Mouse (Mus musculus) layer of hippocampus, postnatal 10 days (tissue): Measurements from ENCODE around the gene Gnaq. TPM values are rescaled to one million over a fixed set of nuclear protein-coding genes. Genes with fewer than 3 reads are reported as not detected.

ENCODE experiments used
- DNase-seq, 2 experiments: peaks; one replicate each; pipeline ENCODE4 v3.0.0; 2021; ENCODE audit warnings: low spot score in 2 of 2
- total RNA-seq, 2 experiments: library from RNA; stranded (reverse); gene quantifications; 2 replicates each; pipeline ENCODE4 v1.2.3; 2021

The Gnaq gene
- total RNA-seq, 2 experiments from 2014 or later = 196 to 220 TPM

- no peak for DNase-seq
Measured at GRCm38 (mm10) chr19:16189066-16189765, 56.6 kb downstream of the Gnaq start.

DNA sequence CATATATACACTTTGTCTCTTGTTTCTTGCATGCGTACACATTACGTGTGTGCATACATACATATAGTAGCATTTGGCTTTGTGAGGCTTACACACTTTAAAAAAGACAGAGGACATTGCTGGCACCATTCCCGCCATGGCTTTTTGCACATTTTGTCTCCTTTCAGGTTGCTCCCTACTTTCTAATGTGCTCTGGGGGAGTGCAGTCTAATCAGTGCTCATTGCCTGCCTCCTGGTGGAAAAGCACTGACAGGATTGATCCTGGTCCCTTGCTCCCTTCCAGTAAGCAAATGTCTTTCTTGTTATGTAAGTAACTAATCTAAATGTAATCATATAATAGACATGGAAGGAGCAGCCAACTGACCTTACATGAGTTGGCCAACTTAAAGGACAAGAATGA is 65.5 kb downstream of the Gnaq start:
- peak in 1 of 2 experiments; percentile 39 for DNase-seq

GRCm38 (mm10) chr19:16201356-16201755 is 68.7 kb downstream of the Gnaq start:
- no peak for DNase-seq

GRCm38 (mm10) chr19:16204776-16205680 is 72.4 kb downstream of the Gnaq start:
- no peak for DNase-seq

GRCm38 (mm10) chr19:16209616-16210015 is 77.0 kb downstream of the Gnaq start:
- no peak for DNase-seq

- DNase-seq = no peak
Measured at GRCm38 (mm10) chr19:16214946-16215345, 82.3 kb downstream of the Gnaq start.

- no peak for DNase-seq
Measured at GRCm38 (mm10) chr19:16215430-16216016, 82.9 kb downstream of the Gnaq start.

DNA sequence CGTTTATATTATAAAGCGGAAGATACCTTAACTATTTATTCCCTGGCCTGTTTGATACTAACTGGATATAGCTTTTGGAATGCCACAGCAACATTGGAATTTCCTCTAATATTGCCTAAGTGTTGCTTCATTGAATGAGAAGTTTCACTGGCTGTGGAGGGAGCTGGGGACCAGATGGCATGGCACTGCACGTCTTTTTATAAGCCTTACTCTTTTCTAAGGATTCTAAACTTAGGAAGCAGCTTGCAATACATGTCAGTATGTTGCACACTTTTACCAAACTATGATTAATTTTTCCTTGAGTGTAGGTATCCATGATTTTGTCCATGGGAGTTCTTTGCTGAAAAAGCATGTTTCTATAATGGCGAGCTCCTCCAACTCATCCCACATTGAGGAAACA is 87.3 kb downstream of the Gnaq start:
- DNase-seq = no peak

- no peak for DNase-seq
Measured at GRCm38 (mm10) chr19:16222526-16222925, 89.9 kb downstream of the Gnaq start.

DNA sequence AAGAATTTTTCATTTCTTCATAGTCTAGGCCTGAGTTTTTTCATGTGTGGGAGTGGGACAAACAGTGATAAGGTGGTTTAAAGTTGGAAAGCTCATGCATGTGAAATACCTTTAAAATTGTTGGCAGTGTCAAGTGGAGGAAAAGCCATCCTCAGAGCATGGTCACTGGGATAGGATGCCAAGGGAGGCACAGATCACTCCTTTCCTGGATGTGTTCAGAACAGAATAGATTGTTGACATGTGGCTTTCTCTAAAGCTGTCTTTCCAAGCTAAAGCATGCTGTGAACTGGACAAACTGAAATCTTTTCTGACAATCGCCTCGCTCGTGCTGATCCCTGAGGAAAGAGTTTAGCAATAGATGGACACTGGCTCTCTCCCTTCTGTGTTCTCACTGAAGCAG is 90.5 kb downstream of the Gnaq start:
- no peak for DNase-seq

- DNase-seq = no peak
Measured at GRCm38 (mm10) chr19:16224831-16225230, 92.2 kb downstream of the Gnaq start.

DNA sequence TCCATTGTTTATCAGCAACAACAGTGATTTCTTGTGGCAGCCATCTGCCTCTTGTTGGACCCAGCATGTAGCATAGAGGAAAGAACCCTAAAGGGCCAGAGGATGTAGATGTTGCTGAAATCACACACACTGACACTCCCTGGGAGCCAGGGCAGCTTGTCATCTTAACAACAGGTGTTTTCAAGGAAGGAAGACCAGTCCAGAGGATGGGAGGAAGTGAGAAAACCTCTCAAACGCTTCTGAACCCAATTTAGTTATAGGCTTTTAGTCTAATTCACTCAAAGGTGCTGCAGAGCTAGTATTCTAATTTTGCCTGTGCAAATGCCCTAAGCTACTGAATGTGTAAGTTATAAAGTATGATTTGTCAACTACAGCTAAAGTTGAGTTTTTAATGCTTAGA is 99.0 kb downstream of the Gnaq start:
- no peak for DNase-seq

- no peak for DNase-seq
Measured at GRCm38 (mm10) chr19:16235594-16235993, 103.0 kb downstream of the Gnaq start.

DNA sequence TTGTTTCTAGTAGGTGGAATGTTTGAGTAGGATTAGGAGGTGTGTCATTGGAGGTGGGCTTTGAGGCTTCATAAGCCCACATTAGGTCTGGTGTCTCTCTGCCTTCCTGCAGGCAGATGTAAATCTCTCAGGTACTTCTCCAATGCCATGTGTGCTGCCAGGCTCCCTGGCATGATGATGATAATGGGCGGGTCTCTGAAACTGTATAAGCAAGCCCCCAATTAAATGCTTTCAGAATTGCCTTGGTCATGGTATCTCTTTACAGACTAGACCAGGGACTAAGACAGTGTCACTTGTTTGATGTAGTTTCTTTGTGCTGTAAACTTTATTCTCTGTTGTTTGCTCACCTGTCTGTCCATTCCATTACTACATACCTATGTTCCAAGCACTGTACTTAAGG is 104.4 kb downstream of the Gnaq start:
- no peak for DNase-seq

- DNase-seq = no peak
Measured at GRCm38 (mm10) chr19:16238072-16238471, 105.4 kb downstream of the Gnaq start.

- no peak for DNase-seq
Measured at GRCm38 (mm10) chr19:16238512-16238911, 105.9 kb downstream of the Gnaq start.

DNA sequence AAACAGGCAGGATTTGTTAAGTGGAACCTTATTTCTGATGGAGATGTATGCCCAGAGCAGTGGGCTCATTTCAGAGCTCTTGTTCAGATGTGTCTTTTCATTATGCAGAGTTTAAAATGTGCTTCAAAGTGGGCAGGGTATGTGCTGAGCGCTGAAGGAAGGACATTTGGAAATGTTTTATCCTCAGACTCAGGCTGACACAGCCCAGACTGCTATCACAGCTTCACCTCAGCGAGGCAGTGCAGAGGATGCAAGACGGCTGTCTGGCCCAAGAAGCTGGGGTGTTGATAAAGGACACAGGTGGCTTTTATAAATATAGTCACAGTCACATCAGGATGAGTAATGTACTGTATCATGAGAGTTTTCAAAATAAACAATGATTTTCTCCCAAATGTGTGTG is 110.1 kb downstream of the Gnaq start:
- no peak for DNase-seq

- DNase-seq = no peak
Measured at GRCm38 (mm10) chr19:16249025-16249424, 116.4 kb downstream of the Gnaq start.

GRCm38 (mm10) chr19:16250921-16251320 is 118.3 kb downstream of the Gnaq start:
- no peak for DNase-seq

- no peak for DNase-seq
Measured at GRCm38 (mm10) chr19:16251819-16252218, 119.2 kb downstream of the Gnaq start.

GRCm38 (mm10) chr19:16252696-16253095 is 120.1 kb downstream of the Gnaq start:
- peak in 1 of 2 experiments; percentile 8 for DNase-seq

GRCm38 (mm10) chr19:16254881-16255280 is 122.2 kb downstream of the Gnaq start:
- DNase-seq = no peak
